Mouse (Mus musculus) limb, embryonic 13.5 days (tissue): ENCODE measurements around the gene Gm49398. TPM values are rescaled to one million over a fixed set of nuclear protein-coding genes. Genes with fewer than 3 reads are reported as not detected.

Experiments
- ATAC-seq: fragments of 200-750 bp; cut with Nextera tagmentation; 2 replicates; pipeline ENCODE4 v1.8.0; 2017; ENCODE audit warnings: low read depth, moderate number of reproducible peaks, moderate TSS enrichment; ENCODE audit not compliant: low FRiP score
- H3K27ac ChIP-seq: fragments of 300-500 bp; sonication (generic); 2 replicates; pipeline ENCODE4 v1.5.1; 2015; ENCODE audit warnings: inconsistent platforms, mild to moderate bottlenecking, moderate library complexity
- H3K27me3 ChIP-seq: fragments of 300-500 bp; sonication (generic); 2 replicates; pipeline ENCODE4 v1.6.1; 2015; ENCODE audit warnings: mild to moderate bottlenecking, inconsistent platforms
- H3K36me3 ChIP-seq: fragments of 300-500 bp; sonication (generic); 2 replicates; pipeline ENCODE4 v1.6.1; 2015; ENCODE audit warnings: inconsistent platforms, mild to moderate bottlenecking, moderate library complexity
- H3K4me1 ChIP-seq: fragments of 300-500 bp; sonication (generic); 2 replicates; pipeline ENCODE4 v1.6.1; 2015; ENCODE audit warnings: inconsistent platforms
- H3K4me2 ChIP-seq: fragments of 300-500 bp; sonication (generic); replicated peaks from 2 replicates; pipeline ENCODE4 v1.6.1; 2015; ENCODE audit warnings: inconsistent platforms, mild to moderate bottlenecking, moderate library complexity
- H3K4me3 ChIP-seq: fragments of 300-500 bp; sonication (generic); 2 replicates; pipeline ENCODE4 v1.5.1; 2015; ENCODE audit warnings: moderate library complexity, mild to moderate bottlenecking, inconsistent platforms
- H3K9ac ChIP-seq: fragments of 300-500 bp; sonication (generic); 2 replicates; pipeline ENCODE4 v1.6.1; 2015; ENCODE audit warnings: mild to moderate bottlenecking, inconsistent platforms
- H3K9me3 ChIP-seq: fragments of 300-500 bp; sonication (generic); 2 replicates; pipeline ENCODE4 v1.6.1; 2016; ENCODE audit warnings: inconsistent platforms
- WGBS: fragments of 180-500 bp; shearing (Covaris S2); methylation state at CpG from one replicate; pipeline ENCODE4 v1.1.7; 2015; 5-methylcytosine and 5-hydroxymethylcytosine counted together
- microRNA-seq: library from miRNA; unstranded; fragments of <30 nt; microRNA quantifications from one replicate; pipeline ENCODE4, GENCODE M21; 2016
- polyA plus RNA-seq: library from polyadenylated mRNA; unstranded; fragments of >200 nt; fragmentation: Nextera tagmentation; extraction: Ambion mirVana; gene quantifications from 2 replicates; pipeline ENCODE4 v1.2.1, GENCODE M21; 2015

The Gm49398 gene
- not detected in 2 replicates for polyA plus RNA-seq

DNA sequence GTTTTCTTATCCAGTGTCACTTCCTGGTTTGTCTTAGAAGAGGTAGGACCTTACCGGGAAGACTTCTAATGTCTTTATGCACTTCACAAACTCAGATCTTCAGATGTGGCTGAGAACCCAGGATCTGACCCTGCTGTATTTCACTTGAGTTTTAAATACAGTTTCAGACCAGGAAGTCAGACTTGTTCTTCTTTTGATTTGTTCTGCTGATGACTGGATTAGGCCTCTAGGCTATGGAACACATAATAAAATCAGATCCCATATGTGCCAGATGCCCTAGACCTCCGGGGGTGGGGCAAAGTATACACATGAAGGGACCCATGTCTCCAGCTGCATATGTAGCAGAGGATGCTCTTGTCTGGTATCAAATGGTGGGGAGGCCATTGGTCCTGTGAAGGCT lies at the start of gene Gm49398:
Gene Gm49398 (minus strand): TSS at position 101 of the 400 bp plus-strand sequence.
- H3K9ac ChIP-seq: no peak within 1 kb of the TSS
- H3K27me3 ChIP-seq: no peaks in the 10 kb centered on the region
- no peak within 1 kb of the TSS for H3K4me2 ChIP-seq
- no peak for ATAC-seq
- no peak within 1 kb of the TSS for H3K27ac ChIP-seq
- peaks cover 17% of the 10 kb centered on the region for H3K9me3 ChIP-seq
- H3K4me3 ChIP-seq: no peak within 1 kb of the TSS
- no peaks in the 10 kb centered on the region for H3K4me1 ChIP-seq
- 82% methylated on average over 2 of the region's 2 CpGs for WGBS
- H3K36me3 ChIP-seq: no peaks in the 10 kb centered on the region

DNA sequence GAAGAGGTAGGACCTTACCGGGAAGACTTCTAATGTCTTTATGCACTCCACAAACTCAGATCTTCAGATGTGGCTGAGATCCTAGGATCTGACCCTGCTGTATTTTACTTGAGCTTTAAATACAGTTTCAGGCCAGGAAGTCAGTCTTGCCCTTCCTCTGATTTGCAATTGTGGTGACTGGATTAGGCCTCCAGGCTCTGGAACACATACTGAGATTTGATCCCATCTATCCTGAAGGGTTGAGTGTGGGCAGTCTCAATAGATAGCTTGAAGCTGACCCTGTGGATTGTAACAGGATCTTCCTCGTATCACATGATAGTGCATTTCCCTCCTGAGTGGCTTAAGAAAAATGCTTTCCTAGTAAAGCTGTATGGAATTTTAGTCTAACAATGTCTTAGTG lies 33.4 kb downstream of the Gm49398 start, which contains the start of gene Cts8:
Gene Cts8 (minus strand): TSS at position 101 of the 400 bp plus-strand sequence.
- Histone ChIP-seq H3K27me3 (no peaks in the 10 kb centered on the region), H3K9ac (no peak within 1 kb of the TSS), H3K27ac (no peak within 1 kb of the TSS), H3K4me3 (no peak within 1 kb of the TSS), H3K36me3 (no peaks in the 10 kb centered on the region), H3K4me2 (no peak within 1 kb of the TSS), H3K4me1 (no peaks in the 10 kb centered on the region), H3K9me3 (peaks cover 27% of the 10 kb centered on the region)
- ATAC-seq: no peak
- WGBS: 90% methylated on average over 2 of the region's 2 CpGs

DNA sequence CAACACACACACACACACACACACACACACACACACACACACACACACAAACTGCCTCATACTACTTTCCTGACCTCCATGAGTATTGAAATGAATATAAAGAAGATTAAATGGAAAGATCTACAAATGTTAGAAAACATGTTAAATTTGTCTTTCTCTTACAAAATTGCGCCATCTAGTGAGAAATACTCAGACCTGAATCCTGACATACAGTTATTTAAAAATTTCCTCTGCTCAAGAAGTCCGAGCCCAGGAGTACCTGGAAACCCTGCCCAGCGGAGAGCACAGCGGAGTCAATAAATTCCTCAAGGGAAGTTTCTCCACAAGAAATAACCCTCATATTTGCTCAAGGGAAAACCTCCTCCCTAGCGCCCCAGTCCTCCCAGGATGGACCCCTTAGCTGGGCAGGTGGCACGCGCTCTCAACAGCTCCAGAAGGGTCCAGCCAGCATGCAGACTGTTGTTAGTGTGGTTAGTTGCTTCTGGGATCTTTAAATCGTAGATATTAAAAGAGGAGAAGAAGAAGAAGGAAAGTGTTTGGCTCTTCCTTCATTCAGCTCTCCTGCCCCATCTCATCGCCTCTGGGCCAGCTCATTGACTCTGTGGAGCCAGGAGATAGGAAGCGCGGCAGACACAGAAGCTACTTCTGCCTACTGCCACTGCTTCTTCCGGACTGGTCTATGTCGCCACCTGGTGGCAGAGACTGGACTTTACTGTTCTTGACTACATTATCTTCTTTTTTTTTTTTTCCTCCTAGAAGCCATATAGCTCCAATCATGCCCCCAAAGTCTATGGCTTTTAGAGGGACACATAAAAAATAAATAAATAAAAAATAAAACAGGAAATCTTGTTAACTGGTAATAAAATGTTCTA lies 47.3 kb downstream of the Gm49398 start:
- WGBS: 55% methylated on average over 13 of the region's 13 CpGs
- Histone ChIP-seq H3K9ac (no peak overlapping the region), H3K4me2 (no peak overlapping the region), H3K27ac (no peak overlapping the region), H3K27me3 (no peaks in the 10 kb centered on the region), H3K36me3 (no peaks in the 10 kb centered on the region), H3K4me3 (no peak overlapping the region), H3K9me3 (no peaks in the 10 kb centered on the region), H3K4me1 (no peaks in the 10 kb centered on the region)
- ATAC-seq: no peak

DNA sequence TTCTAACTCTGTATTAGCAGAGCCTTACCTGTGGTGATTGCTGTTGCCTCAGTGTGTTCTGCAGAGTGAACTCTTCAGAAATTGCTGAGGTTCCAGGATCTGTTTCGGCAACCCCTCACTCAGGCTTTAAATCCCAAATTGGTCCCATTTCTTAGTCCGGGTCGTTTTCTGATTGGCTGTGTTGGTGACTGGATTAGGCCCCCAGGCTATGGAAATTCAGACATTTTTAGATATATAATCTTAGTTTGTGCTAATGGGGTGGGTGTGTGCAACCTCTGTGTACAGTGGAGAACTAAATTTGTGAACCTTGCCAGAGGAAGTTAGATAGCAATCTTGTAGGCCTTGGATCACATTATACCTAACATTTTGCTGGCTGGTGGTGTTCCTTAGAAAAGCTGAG lies 85.3 kb downstream of the Gm49398 start, which contains the start of gene Cts6:
Gene Cts6 (minus strand): TSS at position 101 of the 400 bp plus-strand sequence.
- WGBS: 86% methylated on average over 3 of the region's 3 CpGs
- Histone ChIP-seq H3K36me3 (no peaks in the 10 kb centered on the region), H3K9ac (no peak within 1 kb of the TSS), H3K4me1 (no peaks in the 10 kb centered on the region), H3K4me3 (no peak within 1 kb of the TSS), H3K27me3 (no peaks in the 10 kb centered on the region), H3K4me2 (no peak within 1 kb of the TSS), H3K9me3 (peaks cover 30% of the 10 kb centered on the region), H3K27ac (no peak within 1 kb of the TSS)
- no peak for ATAC-seq

Small RNA genes within 50 kb of the gene (microRNA-seq; reads per million reads assigned to microRNA genes)
- not detected for gene Gm27704

Other genes with a start within 250 kb of the Gm49398 start
- not detected in 2 replicates for gene Ctsq, start 248.2 kb downstream of the Gm49398 start, polyA plus RNA-seq
- not detected in 2 replicates for gene Ctsr, start 124.6 kb downstream of the Gm49398 start, polyA plus RNA-seq
- gene Cts6, start 85.4 kb downstream of the Gm49398 start, polyA plus RNA-seq: not detected in 2 replicates
- gene Cts8, start 33.5 kb downstream of the Gm49398 start, polyA plus RNA-seq: not detected in 2 replicates
- not detected in 2 replicates for gene Cts7, start 69.4 kb upstream of the Gm49398 start, polyA plus RNA-seq